Mouse (Mus musculus) pancreas, adult 10 weeks (tissue): ENCODE measurements around the gene Cdh3. TPM values are rescaled to one million over a fixed set of nuclear protein-coding genes. Genes with fewer than 3 reads are reported as not detected.

ENCODE experiments used
- polyA plus RNA-seq: library from polyadenylated mRNA; stranded (reverse); fragments of 350-450 nt; fragmentation: Illumina TruSeq; extraction: RNeasy Lipid Tissue Mini Kit (QIAGEN cat#74804); gene quantifications from one replicate; pipeline ENCODE4 v1.2.3, GENCODE M21; 2015; ENCODE audit warnings: low read depth, low replicate concordance; ENCODE audit not compliant: insufficient read depth

Cdh3 gene
- 1.1 TPM for polyA plus RNA-seq

GRCm38 (mm10) chr8:106510365-106510975, at the start of gene Cdh3:
Gene Cdh3, plus strand, starts transcription at chr8:106510891.

GRCm38 (mm10) chr8:106500018-106500685, 10.5 kb upstream of the Cdh3 start, which contains the start of gene 6030452D12Rik:
Gene 6030452D12Rik, plus strand, starts transcription at chr8:106500522.

GRCm38 (mm10) chr8:106573168-106573567, 62.5 kb downstream of the Cdh3 start, which contains the start of gene Gm10073:
Gene Gm10073, minus strand, starts transcription at chr8:106573461.

GRCm38 (mm10) chr8:106603131-106603819, 92.6 kb downstream of the Cdh3 start, which contains the start of gene Cdh1:
Gene Cdh1, plus strand, starts transcription at chr8:106603351.

Other genes starting within 250 kb of the Cdh3 start
- 4.2 TPM for gene Smpd3, start 172.9 kb upstream of the Cdh3 start, polyA plus RNA-seq
- 2.4 TPM for gene Zfp90, start 95.6 kb upstream of the Cdh3 start, polyA plus RNA-seq
- gene 6030452D12Rik, start 10.4 kb upstream of the Cdh3 start, polyA plus RNA-seq = not detected
- 2.2 TPM for gene Gm10073, start 62.6 kb downstream of the Cdh3 start, polyA plus RNA-seq
- 16.7 TPM for gene Cdh1, start 92.5 kb downstream of the Cdh3 start, polyA plus RNA-seq
- 1.0 TPM for gene Tango6, start 172.2 kb downstream of the Cdh3 start, polyA plus RNA-seq